Mouse (Mus musculus): ENCODE measurements around the gene St6galnac4.

The St6galnac4 gene

DNA sequence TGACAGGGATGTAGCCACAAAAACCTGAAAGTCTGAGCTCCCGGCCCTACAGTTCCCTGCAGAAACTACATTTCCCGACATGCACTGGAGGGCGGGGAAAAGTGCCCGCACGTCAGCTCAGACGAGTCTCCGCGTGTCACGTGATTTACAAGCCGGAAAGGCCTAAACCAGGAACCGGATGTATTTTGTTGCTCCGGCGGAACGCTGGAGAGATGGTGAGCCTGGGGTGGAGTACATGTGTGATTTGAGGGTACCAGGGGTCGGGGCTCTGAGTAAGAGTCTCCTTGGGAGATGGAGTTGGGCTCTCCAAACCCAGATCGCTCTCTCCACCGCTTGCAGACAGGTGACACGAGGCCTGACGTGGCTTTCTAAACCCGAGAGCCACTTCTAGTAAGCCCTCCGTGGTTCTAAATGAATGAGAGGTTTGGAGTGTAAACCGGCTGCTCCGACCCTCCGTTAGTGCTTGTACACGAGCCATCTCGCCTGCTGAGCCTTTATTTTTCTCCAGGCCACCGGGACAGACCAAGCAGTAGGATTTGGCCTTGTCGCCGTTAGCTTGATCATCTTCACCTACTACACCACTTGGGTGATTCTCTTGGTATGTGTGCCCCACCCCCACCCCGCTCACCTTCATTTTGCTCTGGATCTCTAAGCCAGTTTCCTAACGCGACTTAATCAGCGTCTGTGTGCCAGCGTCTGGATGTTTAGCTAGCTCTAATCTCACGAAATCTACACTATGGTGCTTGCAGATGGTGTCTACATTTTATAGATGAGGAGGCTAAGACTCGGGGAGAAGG is 16.0 kb upstream of the St6galnac4 start, which contains the start of gene Dpm2:
Gene Dpm2 (plus strand): TSS at position 161 of the 797 bp plus-strand sequence.
- peak; percentile 73 for DNase-seq (ENCODE audit: low read depth)

DNA sequence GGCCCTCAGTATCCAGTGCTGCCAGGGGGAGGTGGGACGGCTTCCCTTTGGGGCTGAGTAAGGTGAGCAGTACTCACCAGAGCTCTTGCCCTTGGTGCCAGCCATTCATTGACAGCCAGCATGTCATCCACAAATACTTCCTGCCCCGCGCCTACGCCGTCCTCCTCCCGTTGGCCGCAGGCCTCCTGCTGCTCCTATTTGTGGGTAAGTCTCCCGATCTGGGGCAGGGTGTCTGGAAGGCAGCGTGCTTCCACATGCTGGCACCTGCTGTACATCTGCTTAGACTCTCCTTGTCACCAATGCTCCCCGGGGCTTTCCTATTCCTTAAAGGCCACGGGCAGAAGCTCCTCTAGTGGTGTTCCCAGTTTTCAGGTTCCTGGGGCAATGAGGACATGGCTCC is 14.7 kb upstream of the St6galnac4 start:
- DNase-seq (ENCODE audit: low read depth), result no peak

DNA sequence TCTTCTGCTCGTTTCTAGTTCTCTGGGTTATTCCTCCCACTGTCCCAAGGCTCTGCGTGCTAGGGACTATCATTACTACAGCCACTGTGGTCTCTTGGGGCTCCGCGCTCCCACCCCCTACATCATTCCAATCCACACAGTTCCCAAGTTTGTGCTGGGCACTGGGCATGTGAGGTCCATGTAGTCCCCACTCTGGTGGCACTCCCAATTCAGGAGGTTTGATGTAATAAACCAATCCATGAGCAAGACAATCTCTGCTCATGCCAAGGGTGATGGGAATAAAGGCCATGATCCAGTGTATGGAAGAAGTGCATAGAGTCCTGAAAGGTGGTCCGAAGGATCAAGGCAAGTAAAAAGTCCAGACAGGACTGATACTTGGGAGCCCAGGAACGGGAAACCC is 12.4 kb upstream of the St6galnac4 start, which contains the start of gene Pip5kl1:
Gene Pip5kl1 (plus strand): TSS at position 301 of the 400 bp plus-strand sequence.
- DNase-seq (ENCODE audit: low read depth), result no peak

DNA sequence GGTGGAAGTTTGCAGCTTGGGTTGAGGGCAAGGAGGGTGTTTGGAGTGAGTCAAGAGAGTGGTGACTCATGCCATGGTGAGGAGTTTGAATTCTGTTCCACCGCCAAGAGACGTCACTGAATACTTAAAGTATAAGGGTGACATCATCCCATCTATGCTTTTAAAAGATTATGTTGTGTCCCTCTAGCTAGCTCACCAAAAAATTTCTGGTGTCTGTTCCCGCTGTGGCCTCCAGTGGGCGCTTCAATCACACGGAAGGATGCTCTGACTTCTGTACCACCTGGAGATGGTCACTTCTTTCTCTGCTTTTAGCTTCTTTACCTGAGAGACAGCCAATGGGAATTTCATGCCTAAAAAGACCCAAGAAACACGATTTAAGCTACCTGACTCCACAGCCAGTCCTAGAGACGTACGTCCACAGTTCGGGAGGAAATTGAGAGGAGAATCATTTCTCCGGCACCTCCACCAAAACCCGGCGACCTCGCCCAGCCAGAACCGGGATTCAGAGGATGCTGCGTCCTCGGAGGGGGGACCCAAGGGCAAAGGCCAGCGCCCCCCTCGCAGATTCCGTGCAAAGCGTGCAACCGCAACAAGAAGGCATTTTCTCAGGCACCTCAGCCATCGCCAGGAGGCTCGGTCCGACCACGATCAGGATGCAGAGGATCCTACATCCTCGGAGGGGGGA is 11.9 kb upstream of the St6galnac4 start:
- no peak for DNase-seq (ENCODE audit: low read depth)

DNA sequence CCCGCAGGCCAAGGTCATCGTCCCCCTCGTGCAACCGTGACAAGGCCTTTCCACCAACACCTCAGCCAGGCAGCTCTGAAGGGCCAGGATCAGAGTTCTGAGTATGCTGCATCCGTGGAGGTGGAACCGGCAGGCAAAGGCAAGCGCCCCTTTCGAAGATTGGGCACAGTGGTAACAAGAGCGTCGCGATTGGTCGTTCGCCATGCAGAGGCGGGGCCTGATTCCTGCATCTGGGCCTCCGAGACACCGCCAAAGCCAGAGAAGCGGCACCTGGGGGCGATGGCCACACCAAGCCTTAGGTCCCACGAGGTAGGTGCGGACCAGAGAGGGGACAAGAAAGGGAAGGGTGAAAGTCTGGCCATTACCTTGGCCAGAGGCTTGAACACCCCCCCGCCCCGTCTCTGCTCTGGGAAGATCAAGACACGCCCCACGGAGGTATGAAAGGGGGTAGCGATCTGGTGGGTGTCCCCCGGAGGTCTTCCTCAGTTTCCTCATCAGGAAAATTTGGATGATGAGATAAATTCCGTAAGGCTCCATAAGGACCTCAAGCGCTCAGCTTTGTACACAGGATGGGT is 11.2 kb upstream of the St6galnac4 start, which contains the start of gene 9430097D07Rik:
Gene 9430097D07Rik (minus strand): TSS at position 99 of the 575 bp plus-strand sequence.
- no peak for DNase-seq (ENCODE audit: low read depth)

DNA sequence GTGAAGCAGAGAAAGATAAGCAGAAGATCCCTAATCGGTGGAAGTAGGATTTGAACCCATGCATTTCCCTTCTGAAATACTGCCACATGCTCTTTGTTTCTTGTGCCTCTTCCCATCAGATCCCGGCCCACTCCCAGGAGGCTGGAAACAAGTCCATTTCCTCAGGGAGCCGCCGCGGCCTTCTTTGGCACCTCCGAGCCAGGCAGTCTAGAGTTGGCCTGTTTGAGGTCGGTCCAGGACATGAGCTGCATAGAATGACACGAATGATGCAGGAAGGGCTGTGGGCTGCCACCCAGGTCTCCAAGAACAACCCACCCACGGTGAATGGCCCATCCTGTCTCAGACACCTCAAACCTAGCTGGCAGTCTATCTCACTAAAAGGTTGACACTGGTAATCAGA is 10.4 kb upstream of the St6galnac4 start:
- DNase-seq (ENCODE audit: low read depth), result no peak

DNA sequence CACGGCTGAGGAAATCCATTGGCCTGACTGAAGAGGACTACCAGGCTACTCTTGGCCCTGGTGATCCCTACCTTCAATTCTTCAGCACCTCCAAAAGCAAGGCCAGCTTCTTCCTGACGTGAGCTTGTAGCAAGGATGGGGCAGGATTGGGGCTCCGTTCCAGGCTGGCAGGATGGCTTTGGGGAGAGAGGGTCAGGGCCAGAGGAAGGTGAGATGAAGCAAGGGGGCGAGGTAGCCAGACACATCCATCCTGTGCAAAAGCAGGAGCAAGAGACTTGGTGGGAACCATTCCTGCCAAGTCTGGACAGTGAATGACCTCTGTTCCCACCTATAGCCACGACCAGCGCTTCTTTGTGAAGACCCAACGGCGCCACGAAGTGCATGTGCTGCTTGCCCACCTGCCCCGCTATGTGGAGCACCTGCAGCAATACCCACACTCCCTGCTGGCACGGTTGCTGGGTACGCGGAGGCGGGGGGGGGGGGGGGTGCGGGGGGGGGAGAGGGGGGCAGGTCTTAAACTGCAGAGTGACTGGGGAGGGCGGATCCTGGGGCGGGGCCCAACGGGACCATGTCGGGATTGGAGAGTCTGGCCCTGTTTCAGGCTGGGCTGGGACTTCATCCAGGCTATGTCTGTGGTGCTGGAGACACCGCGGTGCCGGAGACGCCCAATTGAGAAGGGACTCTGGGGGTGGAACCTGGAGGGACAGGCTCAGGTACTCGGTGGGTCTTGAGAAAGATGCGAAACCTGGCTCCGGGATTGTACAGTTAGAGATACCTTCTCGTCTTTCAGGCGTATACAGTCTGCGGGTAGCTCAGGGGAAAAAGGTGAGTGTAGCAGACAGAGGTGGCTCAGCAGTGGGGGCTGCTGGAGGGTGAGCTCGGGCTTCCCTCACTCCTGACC is 8.5 kb upstream of the St6galnac4 start:
- no peak for DNase-seq (ENCODE audit: low read depth)

DNA sequence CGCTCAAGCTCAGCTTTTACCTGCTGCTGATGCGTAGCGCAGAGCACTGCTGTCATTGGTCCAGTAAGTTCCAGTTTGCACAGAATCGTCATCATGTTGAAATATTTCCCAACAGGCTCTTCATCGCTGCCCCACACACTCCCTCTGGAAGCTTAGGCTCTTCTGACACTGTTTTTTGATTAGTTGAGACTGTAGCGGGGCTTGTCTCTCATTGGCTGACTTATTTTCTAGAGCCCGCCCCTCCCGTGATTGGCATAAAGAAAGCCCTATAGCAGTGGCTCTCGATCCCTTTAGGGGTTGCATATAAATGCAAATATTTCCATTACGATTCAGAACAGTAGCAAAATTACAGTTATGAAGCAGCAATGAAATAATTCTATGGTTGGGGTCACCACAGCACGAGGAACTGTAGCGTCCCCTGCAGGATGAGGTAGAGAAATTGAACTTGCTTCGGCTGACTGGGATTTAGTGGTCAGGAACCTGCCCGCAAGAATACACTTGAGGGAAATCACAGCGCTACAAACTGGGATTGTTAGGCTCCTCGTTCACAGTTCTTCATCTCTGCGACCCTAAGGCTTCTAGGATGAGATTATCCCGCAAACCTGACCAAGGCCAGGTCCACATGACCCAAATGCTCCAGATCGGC is 5.3 kb upstream of the St6galnac4 start:
- no peak for DNase-seq (ENCODE audit: low read depth)

DNA sequence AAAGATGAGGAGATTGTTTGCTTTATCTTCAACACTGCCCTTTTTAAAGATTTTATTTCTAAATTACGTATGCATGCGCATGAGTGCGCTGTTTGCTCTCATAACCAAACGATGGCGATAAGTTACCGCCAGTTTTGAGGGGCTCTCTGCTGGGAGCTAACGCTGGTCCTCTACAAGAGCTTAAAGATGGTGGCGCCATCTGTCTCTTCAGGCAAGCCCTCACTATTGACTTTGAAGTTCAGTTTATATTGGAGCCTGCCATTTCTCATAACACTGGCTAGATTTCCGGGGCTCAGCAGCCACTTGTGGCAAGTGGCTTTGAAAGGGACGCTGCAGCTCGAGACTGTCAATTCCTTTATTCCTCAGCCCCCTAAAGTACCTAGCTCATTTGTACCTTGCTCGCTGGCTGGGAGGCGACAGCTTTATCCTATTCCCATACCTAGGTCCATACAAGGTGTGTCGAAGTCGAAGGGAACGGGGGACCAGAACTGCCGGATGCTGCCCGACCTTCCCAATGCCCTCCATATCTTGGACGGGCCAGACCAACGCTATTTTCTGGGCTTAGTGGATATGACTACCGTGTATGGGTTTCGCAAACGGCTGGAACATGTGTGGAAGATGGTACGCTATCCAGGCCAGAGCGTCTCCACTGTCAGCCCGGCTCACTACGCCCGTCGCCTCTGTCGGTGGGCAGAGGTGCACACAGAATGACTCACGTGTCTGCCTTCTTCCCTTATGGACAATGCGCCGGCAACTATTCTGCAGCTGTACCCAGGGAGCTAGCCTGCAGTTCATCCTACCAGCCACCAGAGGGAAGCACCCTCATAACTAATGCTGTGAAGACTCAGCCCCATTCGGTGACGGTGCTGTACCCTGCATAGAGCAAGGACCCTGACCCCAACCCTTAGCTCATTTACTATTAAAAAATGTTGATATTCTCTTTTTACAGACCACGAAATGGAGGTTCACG is 3.8 kb upstream of the St6galnac4 start:
- no peak for DNase-seq (ENCODE audit: low read depth)

DNA sequence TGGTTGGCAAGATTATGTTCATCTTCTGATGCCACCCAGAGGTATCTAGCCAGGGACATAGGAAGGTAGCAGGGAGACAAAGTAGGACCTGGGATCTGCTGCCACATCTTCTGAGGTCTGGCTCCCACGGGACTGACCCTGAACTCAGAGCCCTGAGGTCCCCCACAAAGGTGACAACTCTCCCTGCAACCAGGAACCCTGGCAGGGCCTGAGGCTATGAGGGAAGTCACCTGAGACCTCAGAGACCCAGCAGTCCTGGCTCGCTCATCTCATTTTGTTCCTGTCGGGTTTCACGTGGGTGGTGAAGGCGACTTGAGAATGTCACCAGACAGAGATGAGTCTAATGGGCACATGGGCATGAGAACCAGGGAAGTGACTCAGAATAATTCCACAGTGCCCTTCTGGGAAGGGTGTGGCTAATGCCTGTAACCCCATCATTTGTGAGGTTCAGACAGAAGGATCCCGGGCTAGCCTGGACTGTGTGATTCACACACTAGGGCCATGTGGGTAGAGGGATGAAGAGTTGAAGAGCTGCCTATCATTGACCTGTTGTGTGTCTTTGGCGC is 1.7 kb upstream of the St6galnac4 start:
- DNase-seq (ENCODE audit: low read depth), result no peak

DNA sequence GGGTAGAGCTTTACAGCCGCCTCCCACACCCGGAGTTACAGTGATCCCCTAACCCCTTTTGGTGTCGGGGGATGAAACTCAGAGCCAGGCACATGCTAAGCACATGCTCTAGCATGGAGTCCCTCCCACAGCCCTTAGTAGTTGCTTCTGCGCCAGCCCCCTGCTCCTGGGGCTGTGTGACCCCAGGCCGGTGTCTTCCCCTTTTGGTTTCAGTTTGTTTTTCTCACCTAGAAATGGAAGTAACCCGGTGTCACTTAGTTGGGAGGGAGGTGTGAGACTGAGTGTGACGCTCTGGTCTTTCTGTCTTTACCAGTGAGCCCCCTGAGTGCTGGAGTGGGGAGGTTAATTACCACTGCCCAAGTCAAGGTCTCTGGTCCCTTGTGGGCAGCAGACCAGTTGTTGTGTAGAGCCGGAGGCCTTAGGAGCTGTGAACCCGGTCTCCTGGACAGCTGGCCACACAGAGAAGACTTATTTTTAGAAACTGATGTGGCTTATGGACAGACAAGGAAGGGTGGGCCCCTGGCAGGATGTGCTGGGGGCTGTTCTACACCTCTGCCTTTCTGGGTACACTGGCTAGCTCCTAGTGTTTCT is 931 bp downstream of the St6galnac4 start:
- no peak for DNase-seq (ENCODE audit: low read depth)

DNA sequence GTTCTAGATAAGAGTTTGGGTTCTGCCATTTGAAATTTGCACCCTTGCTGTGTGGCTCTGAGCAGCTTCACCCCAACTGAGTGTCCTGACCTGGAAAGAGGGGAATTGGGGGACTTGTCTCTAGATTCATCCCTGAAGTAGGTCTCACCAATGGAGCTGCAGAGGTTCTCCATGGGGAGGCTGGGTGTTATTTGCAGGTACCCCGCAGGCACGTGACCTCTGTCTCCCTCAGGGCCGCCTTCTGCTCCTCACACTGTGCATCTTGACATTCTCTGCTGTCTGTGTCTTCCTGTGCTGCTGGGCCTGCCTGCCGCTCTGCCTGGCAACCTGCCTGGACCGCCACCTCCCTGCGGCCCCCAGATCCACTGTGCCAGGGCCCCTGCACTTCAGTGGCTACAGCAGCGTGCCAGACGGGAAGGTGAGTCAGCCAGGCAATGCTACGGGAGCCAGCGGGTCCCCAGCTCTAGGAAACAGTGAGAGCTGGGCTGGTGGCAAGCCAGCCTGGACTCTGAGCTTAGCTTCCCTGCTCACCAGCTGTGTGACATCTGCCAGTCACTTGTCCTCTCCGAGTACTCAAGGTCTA is 2.4 kb downstream of the St6galnac4 start:
- no peak for DNase-seq (ENCODE audit: low read depth)

DNA sequence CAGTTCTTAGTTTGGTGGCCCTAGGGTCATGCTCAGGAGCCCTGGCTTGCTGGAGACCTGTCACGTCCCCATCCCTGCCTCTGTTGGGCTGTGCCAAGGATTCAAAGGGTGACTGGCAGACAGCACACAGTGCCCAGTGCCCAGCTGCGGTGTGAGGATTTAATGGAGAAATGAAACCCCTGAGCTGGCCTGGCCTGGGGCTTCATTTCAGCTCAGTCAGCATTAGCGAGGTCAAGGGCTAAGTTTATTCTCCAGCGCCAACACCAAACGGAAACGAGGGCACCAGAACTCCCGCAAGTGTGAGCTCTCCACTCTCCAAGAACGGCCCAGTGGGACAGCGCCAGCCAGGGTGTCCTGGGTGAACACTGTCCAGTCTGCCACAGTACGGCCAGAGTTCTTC is 3.3 kb downstream of the St6galnac4 start:
- DNase-seq (ENCODE audit: low read depth), result no peak

DNA sequence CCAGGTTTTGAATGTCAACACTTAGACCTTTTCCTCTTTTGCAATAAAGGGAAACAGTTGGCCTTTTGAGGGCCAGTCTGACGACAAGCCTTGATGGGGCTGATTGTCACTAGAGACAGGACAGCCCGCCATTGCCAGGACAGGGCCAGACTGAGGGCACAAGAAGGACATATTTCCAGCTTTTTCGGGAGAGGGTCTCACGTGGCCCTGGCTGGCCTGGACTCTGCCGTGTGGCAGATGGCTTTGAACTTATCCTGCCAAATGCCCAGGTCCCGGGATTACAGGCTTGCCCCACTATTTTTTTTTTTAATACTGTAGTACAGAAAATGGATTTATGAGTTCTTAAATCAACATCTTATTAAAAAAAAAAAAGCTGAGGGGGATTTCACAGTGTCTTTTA is 4.4 kb downstream of the St6galnac4 start:
- DNase-seq (ENCODE audit: low read depth), result no peak

DNA sequence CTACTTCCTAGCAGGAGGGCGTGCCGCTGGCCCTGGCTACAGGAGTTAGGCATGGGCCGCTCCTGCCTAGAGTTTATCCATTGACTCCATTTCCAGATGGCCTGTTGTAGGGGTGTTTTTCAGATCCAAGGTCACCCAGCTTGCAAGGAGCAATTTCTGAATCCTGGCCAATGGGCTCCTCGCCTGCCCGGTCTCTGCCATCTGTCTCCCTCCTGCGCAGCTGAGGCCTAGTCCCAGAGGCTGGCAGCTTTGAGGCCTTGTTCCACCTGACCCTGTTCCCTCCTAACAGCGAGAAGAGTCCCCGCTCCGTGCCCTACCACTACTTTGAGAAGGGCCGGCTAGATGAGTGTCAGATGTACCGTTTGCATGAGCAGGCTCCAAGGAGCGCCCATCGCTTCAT is 9.8 kb downstream of the St6galnac4 start:
- no peak for DNase-seq (ENCODE audit: low read depth)

DNA sequence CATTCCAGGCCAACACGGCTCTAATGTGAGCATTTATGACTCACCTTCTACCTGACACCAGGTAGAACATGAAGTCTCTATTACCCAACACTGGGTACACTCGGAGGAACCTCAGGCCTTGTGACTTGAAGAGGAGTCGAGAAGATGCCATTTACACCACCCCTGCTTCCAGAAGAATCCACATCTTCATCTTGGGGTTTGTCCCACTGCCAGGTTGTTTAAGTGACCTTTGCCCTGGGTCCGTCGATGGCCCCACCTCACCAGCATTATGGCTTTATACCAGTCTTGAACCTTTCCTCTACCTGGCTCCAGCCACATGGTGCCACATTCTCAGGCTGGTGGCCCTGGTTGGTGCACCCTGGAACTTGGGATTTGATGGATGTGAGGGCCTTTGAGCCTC is 10.4 kb downstream of the St6galnac4 start:
- no peak for DNase-seq (ENCODE audit: low read depth)

DNA sequence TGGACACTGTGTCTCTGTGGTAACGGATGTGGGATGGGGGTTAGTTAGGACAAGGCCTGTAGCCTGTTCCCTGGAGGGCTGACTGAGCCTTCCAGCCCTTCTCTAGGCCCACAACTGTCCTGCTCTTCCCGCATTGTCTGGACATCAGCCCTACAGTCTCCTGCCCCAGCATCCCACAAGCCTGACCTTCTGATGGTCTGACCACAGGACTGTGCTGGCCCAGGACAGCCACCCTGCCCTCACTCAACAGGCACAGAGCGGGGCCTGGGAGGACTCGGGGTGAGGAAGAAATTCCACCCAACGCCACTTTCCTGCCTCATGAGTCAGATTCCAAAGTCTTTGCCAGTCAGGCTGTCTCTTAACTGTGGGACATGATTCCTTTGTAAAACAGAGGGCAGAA is 10.8 kb downstream of the St6galnac4 start:
- no peak for DNase-seq (ENCODE audit: low read depth)

DNA sequence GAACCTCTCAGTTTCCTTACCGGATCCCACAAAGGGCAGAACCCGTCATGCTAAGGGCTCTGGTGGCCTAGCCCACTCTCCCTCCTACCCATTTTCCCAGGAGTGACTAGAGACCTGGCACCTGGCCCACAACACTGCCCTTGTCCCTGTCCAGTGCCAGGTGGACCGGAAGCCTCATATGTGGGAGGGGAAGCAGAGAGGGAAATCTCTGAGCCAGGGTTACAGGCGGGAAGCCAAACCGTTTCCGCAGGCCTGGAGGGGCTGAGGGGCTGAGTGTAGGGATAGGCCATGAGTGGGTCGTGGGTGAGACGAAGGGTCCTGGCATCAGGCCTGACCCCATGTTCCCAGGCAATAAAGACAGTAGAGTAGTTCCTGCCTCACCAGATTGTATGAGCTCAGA is 11.6 kb downstream of the St6galnac4 start:
- no peak for DNase-seq (ENCODE audit: low read depth)

DNA sequence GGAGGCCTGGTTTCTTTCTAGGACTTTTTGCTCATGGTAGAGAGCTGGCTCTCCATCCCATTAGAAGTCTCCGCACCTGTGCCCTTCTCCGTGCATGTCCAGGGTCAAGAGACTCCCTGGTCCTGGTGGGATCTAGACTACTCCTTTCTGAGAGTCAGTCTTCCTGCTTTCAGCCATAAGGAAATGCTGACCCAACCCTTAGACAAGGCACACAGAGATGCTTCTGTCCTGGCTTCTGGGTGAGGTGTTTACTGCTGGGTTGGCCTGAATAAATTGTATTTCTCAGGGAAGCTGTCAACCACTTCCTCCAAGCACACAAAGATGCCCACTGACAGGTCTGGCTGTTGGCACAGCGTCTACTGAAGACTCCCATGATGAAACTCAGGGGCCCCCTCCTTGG is 12.5 kb downstream of the St6galnac4 start, which contains the start of gene St6galnac6:
Gene St6galnac6 (plus strand): TSS at position 301 of the 400 bp plus-strand sequence.
- no peak for DNase-seq (ENCODE audit: low read depth)

Data from fibroblast of lung, adult 2 months (primary cell).